Mouse (Mus musculus): Measurements from ENCODE around the gene Vwa5b1. TPM values are rescaled to one million over a fixed set of nuclear protein-coding genes. Genes with fewer than 3 reads are reported as not detected.

The Vwa5b1 gene
- total RNA-seq, 1 experiment, result not detected

- Histone ChIP-seq H3K9me3 (ENCODE audit: control insufficient read depth, insufficient read depth, low read depth, low read length) (no peaks in the 10 kb centered on the region), H3K4me3 (ENCODE audit: insufficient read depth in 1 of 2, low read depth in 1 of 2, low read length in 2 of 2, poor library complexity in 1 of 2, severe bottlenecking in 1 of 2) (no peak overlapping the region), H3K9ac (ENCODE audit: insufficient read depth, low read depth, low read length, poor library complexity, severe bottlenecking) (no peak overlapping the region), H3K36me3 (ENCODE audit: control insufficient read depth, insufficient read depth, low read length, poor library complexity, severe bottlenecking) (no peaks in the 10 kb centered on the region), H3K4me1 (ENCODE audit: control insufficient read depth in 2 of 2, insufficient read depth in 2 of 2, low read length in 2 of 2, poor library complexity in 1 of 2) (peaks cover 0 to 4% of the 10 kb centered on the region in 2 experiments; a peak in 3 of 4 replicates), H3K27ac (ENCODE audit: insufficient read depth, low read depth, low read length, poor library complexity, severe bottlenecking) (no peak overlapping the region)
- in situ Hi-C loops (cut with MboI; ENCODE audit: low sequenced_read_pairs in 2 of 2, unreplicated experiment in 2 of 2), result no loop called here
- DNase-seq (ENCODE audit: low read depth, low spot score), result peak; percentile 31
- TF ChIP-seq MAFK (IDR thresholded peaks at IDR 0.05; ENCODE audit: insufficient read depth, low read depth, low read length) (no peak), CHD2 (IDR thresholded peaks at IDR 0.05; ENCODE audit: low read depth, low read length) (no peak), ZNF384 (IDR thresholded peaks at IDR 0.05; ENCODE audit: low read depth, low read length) (no peak), HCFC1 (IDR thresholded peaks at IDR 0.05; ENCODE audit: borderline replicate concordance, insufficient read depth, low read length) (no peak)
These were observed 57.3 kb downstream of the Vwa5b1 start for GRCm38 (mm10) chr4:138578406-138578805.

- Histone ChIP-seq H3K9ac (ENCODE audit: insufficient read depth, low read depth, low read length, poor library complexity, severe bottlenecking) (no peak overlapping the region), H3K4me3 (ENCODE audit: insufficient read depth in 1 of 2, low read depth in 1 of 2, low read length in 2 of 2, poor library complexity in 1 of 2, severe bottlenecking in 1 of 2) (no peak overlapping the region), H3K9me3 (ENCODE audit: control insufficient read depth, insufficient read depth, low read depth, low read length) (no peaks in the 10 kb centered on the region), H3K4me1 (ENCODE audit: control insufficient read depth in 2 of 2, insufficient read depth in 2 of 2, low read length in 2 of 2, poor library complexity in 1 of 2) (peaks cover 0 to 4% of the 10 kb centered on the region in 2 experiments; a peak in 3 of 4 replicates), H3K27ac (ENCODE audit: insufficient read depth, low read depth, low read length, poor library complexity, severe bottlenecking) (no peak overlapping the region), H3K36me3 (ENCODE audit: control insufficient read depth, insufficient read depth, low read length, poor library complexity, severe bottlenecking) (no peaks in the 10 kb centered on the region)
- DNase-seq (ENCODE audit: low read depth, low spot score), result no peak
- no peak for TF ChIP-seq CHD2 (IDR thresholded peaks at IDR 0.05; ENCODE audit: low read depth, low read length)
- no peak for TF ChIP-seq ZC3H11A (IDR thresholded peaks at IDR 0.05; ENCODE audit: borderline replicate concordance, low read depth, low read length)
- TF ChIP-seq MAFK (IDR thresholded peaks at IDR 0.05; ENCODE audit: insufficient read depth, low read depth, low read length), result no peak
- no peak for TF ChIP-seq HCFC1 (IDR thresholded peaks at IDR 0.05; ENCODE audit: borderline replicate concordance, insufficient read depth, low read length)
- no peak for TF ChIP-seq ZNF384 (IDR thresholded peaks at IDR 0.05; ENCODE audit: low read depth, low read length)
- in situ Hi-C loops (cut with MboI; ENCODE audit: low sequenced_read_pairs in 2 of 2, unreplicated experiment in 2 of 2), result no loop called here
These were observed 59.0 kb downstream of the Vwa5b1 start for GRCm38 (mm10) chr4:138576661-138577060.

- peaks cover 0 to 4% of the 10 kb centered on the region in 2 experiments; a peak in 3 of 4 replicates for H3K4me1 ChIP-seq (ENCODE audit: control insufficient read depth in 2 of 2, insufficient read depth in 2 of 2, low read length in 2 of 2, poor library complexity in 1 of 2)
- in situ Hi-C loops (cut with MboI; ENCODE audit: low sequenced_read_pairs in 2 of 2, unreplicated experiment in 2 of 2), result no loop called here
- TF ChIP-seq ZNF384 (IDR thresholded peaks at IDR 0.05; ENCODE audit: low read depth, low read length) (no peak), ZC3H11A (IDR thresholded peaks at IDR 0.05; ENCODE audit: borderline replicate concordance, low read depth, low read length) (no peak), HCFC1 (IDR thresholded peaks at IDR 0.05; ENCODE audit: borderline replicate concordance, insufficient read depth, low read length) (no peak), CHD2 (IDR thresholded peaks at IDR 0.05; ENCODE audit: low read depth, low read length) (no peak), MAFK (IDR thresholded peaks at IDR 0.05; ENCODE audit: insufficient read depth, low read depth, low read length) (no peak)
These were observed 60.7 kb downstream of the Vwa5b1 start for GRCm38 (mm10) chr4:138574800-138575606.

GRCm38 (mm10) chr4:138569928-138570327 lies 65.8 kb downstream of the Vwa5b1 start:
- H3K9me3 ChIP-seq (ENCODE audit: control insufficient read depth, insufficient read depth, low read depth, low read length), result no peaks in the 10 kb centered on the region
- no peak overlapping the region for H3K9ac ChIP-seq (ENCODE audit: insufficient read depth, low read depth, low read length, poor library complexity, severe bottlenecking)
- no peak overlapping the region for H3K27ac ChIP-seq (ENCODE audit: insufficient read depth, low read depth, low read length, poor library complexity, severe bottlenecking)
- H3K4me1 ChIP-seq (ENCODE audit: control insufficient read depth in 2 of 2, insufficient read depth in 2 of 2, low read length in 2 of 2, poor library complexity in 1 of 2), result peaks cover 0 to 2% of the 10 kb centered on the region in 2 experiments; a peak in 1 of 4 replicates
- in situ Hi-C loops (cut with MboI; ENCODE audit: low sequenced_read_pairs in 2 of 2, unreplicated experiment in 2 of 2), result no loop called here
- no peak for TF ChIP-seq ZNF384 (IDR thresholded peaks at IDR 0.05; ENCODE audit: low read depth, low read length)
- no peak for TF ChIP-seq ZC3H11A (IDR thresholded peaks at IDR 0.05; ENCODE audit: borderline replicate concordance, low read depth, low read length)
- no peaks in the 10 kb centered on the region for H3K36me3 ChIP-seq (ENCODE audit: control insufficient read depth, insufficient read depth, low read length, poor library complexity, severe bottlenecking)
- H3K4me3 ChIP-seq (ENCODE audit: insufficient read depth in 1 of 2, low read depth in 1 of 2, low read length in 2 of 2, poor library complexity in 1 of 2, severe bottlenecking in 1 of 2), result no peak overlapping the region
- no peak for DNase-seq (ENCODE audit: low read depth, low spot score)

More at GRCm38 (mm10) chr4:138574800-138575606, 60.7 kb downstream of the Vwa5b1 start:
- H3K9me3 ChIP-seq (ENCODE audit: control insufficient read depth, insufficient read depth, low read depth, low read length), result no peaks in the 10 kb centered on the region
- DNase-seq (ENCODE audit: low read depth, low spot score), result no peak
- no peak overlapping the region for H3K9ac ChIP-seq (ENCODE audit: insufficient read depth, low read depth, low read length, poor library complexity, severe bottlenecking)
- H3K4me3 ChIP-seq (ENCODE audit: insufficient read depth in 1 of 2, low read depth in 1 of 2, low read length in 2 of 2, poor library complexity in 1 of 2, severe bottlenecking in 1 of 2), result no peak overlapping the region
- no peaks in the 10 kb centered on the region for H3K36me3 ChIP-seq (ENCODE audit: control insufficient read depth, insufficient read depth, low read length, poor library complexity, severe bottlenecking)
- no peak overlapping the region for H3K27ac ChIP-seq (ENCODE audit: insufficient read depth, low read depth, low read length, poor library complexity, severe bottlenecking)

All from ES-E14 (cell line).